Mouse (Mus musculus): ENCODE data around the gene Fam13a. TPM values are rescaled to one million over a fixed set of nuclear protein-coding genes. Genes with fewer than 3 reads are reported as not detected.
A peak's percentile ranks its signal among the peaks of the same experiment; 100 is the strongest.

The Fam13a gene
- polyA plus RNA-seq, 1 experiment from 2014 or later: 9.0 TPM

DNA sequence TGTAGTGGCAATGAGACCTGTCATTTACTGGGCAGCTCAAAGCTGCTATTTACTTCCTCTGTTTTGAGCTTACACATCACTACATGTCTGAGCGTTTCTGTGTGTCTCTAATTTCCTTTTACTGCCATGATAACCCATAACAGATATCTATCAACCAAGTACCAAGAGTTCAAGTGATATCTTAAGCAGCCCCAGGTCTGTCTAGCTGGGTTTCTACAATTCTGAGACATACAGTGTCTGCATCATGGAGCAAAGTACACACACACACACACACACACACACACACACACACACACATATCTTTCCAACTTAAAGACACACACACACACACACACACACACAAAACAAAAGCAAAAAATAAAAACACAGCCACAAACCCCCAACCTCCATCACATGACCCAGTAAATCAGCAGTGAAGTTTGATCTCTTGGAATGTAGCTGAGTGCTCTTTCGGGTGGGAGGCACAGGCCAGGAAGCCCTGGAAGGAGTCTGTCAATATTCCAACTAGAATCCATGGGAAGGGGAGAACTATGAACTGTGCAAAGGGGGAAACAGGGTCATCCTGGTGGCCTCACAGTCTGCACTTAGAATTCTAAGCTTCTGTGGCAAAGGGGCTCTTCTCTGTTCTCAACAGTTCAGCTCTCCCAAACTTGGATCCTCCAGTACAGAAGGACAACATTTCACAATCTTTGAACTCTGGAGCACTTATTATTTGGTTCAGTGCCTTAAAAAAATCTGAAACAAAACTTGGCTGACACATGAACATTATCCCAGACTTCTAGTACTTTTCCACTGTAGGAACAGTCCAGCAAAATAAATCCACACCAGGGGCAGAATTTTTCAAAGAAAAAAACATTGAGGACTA is 73.0 kb downstream of the Fam13a start:
- H3K4me1 ChIP-seq: no peaks in the 10 kb centered on the region
- no peaks in the 10 kb centered on the region for H3K27me3 ChIP-seq
- H3K36me3 ChIP-seq: peaks cover 11% of the 10 kb centered on the region; the same call in 1 of the 2 replicates
- H3K27ac ChIP-seq (replicated peaks): no peak overlapping the region
- H3K4me2 ChIP-seq (replicated peaks): no peak overlapping the region
- 86% methylated on average over 2 of the region's 2 CpGs for WGBS
- no peak overlapping the region for H3K4me3 ChIP-seq
- no peak for ATAC-seq (replicated peaks)
- H3K9ac ChIP-seq (replicated peaks): no peak overlapping the region
- H3K9me3 ChIP-seq: no peaks in the 10 kb centered on the region

DNA sequence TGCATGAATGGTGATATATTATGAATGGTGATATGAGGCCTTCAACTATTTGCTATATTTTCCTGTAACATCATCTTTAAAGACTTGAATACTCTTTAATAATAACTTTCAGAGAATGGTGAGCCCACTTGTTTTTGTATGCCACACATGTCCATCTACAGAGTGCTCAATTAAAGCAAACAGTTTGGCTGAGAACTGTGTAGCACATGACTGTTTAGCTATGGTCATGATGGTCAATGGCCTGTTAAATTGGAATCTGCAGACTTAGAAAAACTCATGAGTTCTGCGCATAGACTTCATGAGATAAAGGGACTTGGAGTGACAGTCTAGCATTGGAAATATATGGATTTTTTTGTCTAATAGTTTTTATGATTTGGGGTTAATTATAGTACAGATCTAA is 73.9 kb downstream of the Fam13a start:
- Histone ChIP-seq H3K4me1 (no peaks in the 10 kb centered on the region), H3K27ac (replicated peaks) (no peak overlapping the region), H3K9ac (replicated peaks) (no peak overlapping the region), H3K4me3 (no peak overlapping the region), H3K9me3 (no peaks in the 10 kb centered on the region), H3K27me3 (no peaks in the 10 kb centered on the region), H3K4me2 (replicated peaks) (no peak overlapping the region), H3K36me3 (peaks cover 11% of the 10 kb centered on the region; the same call in 1 of the 2 replicates)
- ATAC-seq (replicated peaks): no peak
- WGBS: 94% methylated on average over 1 of the region's 1 CpGs

GRCm38 (mm10) chr6:58946840-58947239 is 77.5 kb downstream of the Fam13a start:
- Histone ChIP-seq H3K27me3 (no peaks in the 10 kb centered on the region), H3K36me3 (no peaks in the 10 kb centered on the region), H3K9ac (replicated peaks) (no peak overlapping the region), H3K4me1 (no peaks in the 10 kb centered on the region), H3K27ac (replicated peaks) (no peak overlapping the region), H3K4me3 (no peak overlapping the region), H3K4me2 (replicated peaks) (no peak overlapping the region), H3K9me3 (no peaks in the 10 kb centered on the region)
- no peak for ATAC-seq (replicated peaks)
- 72% methylated on average over 4 of the region's 4 CpGs for WGBS

DNA sequence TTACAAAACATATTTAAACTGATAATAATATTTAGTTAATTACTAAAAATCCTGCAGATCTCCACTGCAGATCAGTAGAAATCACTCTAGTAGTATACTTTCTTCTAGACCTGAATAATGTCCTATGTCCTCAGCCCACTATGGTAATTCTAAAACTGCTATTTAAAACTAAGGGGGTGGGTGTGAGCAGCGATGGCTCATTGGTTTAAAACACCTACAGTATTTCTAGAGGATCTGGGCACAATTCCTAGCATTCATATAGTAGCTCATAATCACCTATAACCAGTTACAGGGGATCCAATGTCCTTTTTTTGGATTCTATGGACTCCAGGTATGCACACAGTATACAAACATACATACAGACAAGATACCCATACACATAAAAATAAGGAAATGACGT is 78.1 kb downstream of the Fam13a start:
- no peaks in the 10 kb centered on the region for H3K9me3 ChIP-seq
- no peak overlapping the region for H3K4me2 ChIP-seq (replicated peaks)
- H3K36me3 ChIP-seq: no peaks in the 10 kb centered on the region
- H3K4me1 ChIP-seq: no peaks in the 10 kb centered on the region
- 68% methylated on average over 2 of the region's 2 CpGs for WGBS
- no peak overlapping the region for H3K9ac ChIP-seq (replicated peaks)
- H3K4me3 ChIP-seq: no peak overlapping the region
- ATAC-seq (replicated peaks): no peak
- no peak overlapping the region for H3K27ac ChIP-seq (replicated peaks)
- H3K27me3 ChIP-seq: no peaks in the 10 kb centered on the region

DNA sequence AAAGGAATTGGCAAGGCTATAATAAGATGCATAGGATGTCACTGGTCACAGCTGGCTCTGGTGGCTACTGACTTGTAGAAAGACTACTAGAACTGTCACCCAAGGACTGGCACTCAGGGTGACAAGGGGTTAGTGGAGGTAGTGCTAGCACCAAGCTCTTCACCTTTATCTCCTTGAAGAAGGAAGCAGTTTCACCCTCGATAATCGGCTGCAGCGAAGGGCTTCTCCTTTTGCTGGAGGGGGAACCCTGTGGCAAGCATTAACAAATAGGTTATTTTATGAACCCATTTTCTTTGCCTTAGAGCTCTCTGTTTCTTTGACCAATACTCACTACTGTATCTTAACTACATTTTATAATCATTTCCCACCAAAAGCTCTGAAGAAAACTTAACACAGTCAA is 80.4 kb downstream of the Fam13a start:
- no peak for ATAC-seq (replicated peaks)
- WGBS: 99% methylated on average over 3 of the region's 3 CpGs
- H3K9ac ChIP-seq (replicated peaks): no peak overlapping the region

GRCm38 (mm10) chr6:58942276-58942675 is 82.1 kb downstream of the Fam13a start:
- no peak overlapping the region for H3K27ac ChIP-seq (replicated peaks)
- no peak overlapping the region for H3K9ac ChIP-seq (replicated peaks)
- no peak overlapping the region for H3K4me2 ChIP-seq (replicated peaks)
- no peak for ATAC-seq (replicated peaks)
- no peak overlapping the region for H3K4me3 ChIP-seq
- no peaks in the 10 kb centered on the region for H3K27me3 ChIP-seq
- no peaks in the 10 kb centered on the region for H3K9me3 ChIP-seq
- H3K4me1 ChIP-seq: no peaks in the 10 kb centered on the region
- WGBS: 72% methylated on average over 2 of the region's 2 CpGs
- no peaks in the 10 kb centered on the region for H3K36me3 ChIP-seq

More for the DNA sequence above, 80.4 kb downstream of the Fam13a start:
- H3K27ac ChIP-seq (replicated peaks): no peak overlapping the region
- H3K27me3 ChIP-seq: no peaks in the 10 kb centered on the region
- no peak overlapping the region for H3K4me2 ChIP-seq (replicated peaks)
- no peaks in the 10 kb centered on the region for H3K9me3 ChIP-seq
- H3K36me3 ChIP-seq: no peaks in the 10 kb centered on the region
- H3K4me1 ChIP-seq: no peaks in the 10 kb centered on the region
- no peak overlapping the region for H3K4me3 ChIP-seq

- Histone ChIP-seq H3K9me3 (no peaks in the 10 kb centered on the region), H3K27me3 (no peaks in the 10 kb centered on the region), H3K4me1 (peaks cover 16% of the 10 kb centered on the region), H3K27ac (replicated peaks) (no peak overlapping the region), H3K9ac (replicated peaks) (no peak overlapping the region), H3K4me3 (no peak overlapping the region), H3K4me2 (replicated peaks) (no peak overlapping the region), H3K36me3 (no peaks in the 10 kb centered on the region)
- ATAC-seq (replicated peaks): no peak
Observed at GRCm38 (mm10) chr6:58937726-58938125, 86.6 kb downstream of the Fam13a start.

DNA sequence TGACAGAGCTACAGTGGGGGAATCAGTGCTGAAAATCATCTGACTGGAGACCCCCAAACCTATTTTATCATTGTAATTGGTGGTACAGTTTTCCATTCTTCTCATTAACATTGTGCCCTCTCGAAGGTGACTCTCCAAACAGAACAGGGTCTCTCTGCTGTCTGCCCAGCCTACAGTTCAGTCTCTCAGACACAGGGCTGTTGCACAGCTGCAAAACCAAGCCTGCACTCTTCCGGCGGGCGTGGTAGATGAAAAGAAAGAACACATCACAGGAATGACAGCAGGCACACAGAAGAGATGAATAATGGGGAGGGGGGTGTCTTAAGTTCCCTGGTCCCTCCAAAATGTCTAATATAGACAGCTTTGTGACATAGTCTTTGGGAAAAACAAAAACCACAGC is 90.2 kb downstream of the Fam13a start:
- 20% methylated on average over 4 of the region's 4 CpGs for WGBS
- H3K27me3 ChIP-seq: no peaks in the 10 kb centered on the region

DNA sequence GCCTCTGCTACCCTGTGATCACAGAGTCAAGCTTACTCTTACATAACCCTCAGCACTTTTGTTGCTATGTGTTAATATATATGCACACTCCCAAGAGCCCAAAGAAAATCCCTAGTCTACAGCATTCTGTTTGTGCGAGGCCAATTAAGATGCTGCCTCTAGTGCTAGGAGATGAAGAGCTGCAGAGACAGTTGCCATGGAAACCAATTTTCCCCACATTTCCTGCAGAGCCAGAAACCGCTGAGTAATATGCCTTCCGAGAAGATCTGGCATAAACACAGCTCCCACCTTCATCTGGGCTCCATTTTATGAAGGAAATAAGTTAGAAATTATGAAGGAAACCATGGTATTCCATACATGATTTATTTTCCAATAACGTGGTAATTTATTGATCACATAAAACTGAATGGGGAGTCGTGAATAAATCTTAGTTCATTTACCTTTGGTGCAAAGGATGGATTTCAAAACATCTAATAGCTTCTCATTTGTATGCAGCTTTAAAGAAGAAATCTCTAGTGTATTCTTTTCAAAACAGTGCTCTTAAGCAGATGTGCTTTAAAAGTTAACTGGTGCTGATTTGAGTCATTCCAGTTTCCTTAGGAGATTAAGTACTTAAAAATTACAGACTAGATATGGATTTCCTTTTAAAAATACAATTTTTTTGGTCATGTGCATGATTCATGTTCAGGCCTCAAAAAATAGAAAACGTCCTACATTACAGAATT is 91.0 kb downstream of the Fam13a start:
- H3K9ac ChIP-seq (replicated peaks): no peak overlapping the region
- H3K4me1 ChIP-seq: peaks cover 38% of the 10 kb centered on the region
- peak overlapping the region; percentile 29 for H3K4me2 ChIP-seq (replicated peaks)
- WGBS: 21% methylated on average over 6 of the region's 6 CpGs
- no peak overlapping the region for H3K4me3 ChIP-seq
- H3K9me3 ChIP-seq: no peaks in the 10 kb centered on the region
- H3K36me3 ChIP-seq: no peaks in the 10 kb centered on the region
- peak overlapping the region; percentile 81 for H3K27ac ChIP-seq (replicated peaks)
- H3K27me3 ChIP-seq: no peaks in the 10 kb centered on the region
- peak; percentile 94 for ATAC-seq (replicated peaks)

More for the DNA sequence above, 90.2 kb downstream of the Fam13a start:
- ATAC-seq (replicated peaks): 0 out of 2 replicates have a peak, but pooled peaks have one; percentile 21
- peak overlapping the region; percentile 75 for H3K27ac ChIP-seq (replicated peaks)
- no peaks in the 10 kb centered on the region for H3K9me3 ChIP-seq
- peaks cover 38% of the 10 kb centered on the region for H3K4me1 ChIP-seq
- no peak overlapping the region for H3K4me3 ChIP-seq
- no peak overlapping the region for H3K9ac ChIP-seq (replicated peaks)
- no peaks in the 10 kb centered on the region for H3K36me3 ChIP-seq
- H3K4me2 ChIP-seq (replicated peaks): no peak overlapping the region

DNA sequence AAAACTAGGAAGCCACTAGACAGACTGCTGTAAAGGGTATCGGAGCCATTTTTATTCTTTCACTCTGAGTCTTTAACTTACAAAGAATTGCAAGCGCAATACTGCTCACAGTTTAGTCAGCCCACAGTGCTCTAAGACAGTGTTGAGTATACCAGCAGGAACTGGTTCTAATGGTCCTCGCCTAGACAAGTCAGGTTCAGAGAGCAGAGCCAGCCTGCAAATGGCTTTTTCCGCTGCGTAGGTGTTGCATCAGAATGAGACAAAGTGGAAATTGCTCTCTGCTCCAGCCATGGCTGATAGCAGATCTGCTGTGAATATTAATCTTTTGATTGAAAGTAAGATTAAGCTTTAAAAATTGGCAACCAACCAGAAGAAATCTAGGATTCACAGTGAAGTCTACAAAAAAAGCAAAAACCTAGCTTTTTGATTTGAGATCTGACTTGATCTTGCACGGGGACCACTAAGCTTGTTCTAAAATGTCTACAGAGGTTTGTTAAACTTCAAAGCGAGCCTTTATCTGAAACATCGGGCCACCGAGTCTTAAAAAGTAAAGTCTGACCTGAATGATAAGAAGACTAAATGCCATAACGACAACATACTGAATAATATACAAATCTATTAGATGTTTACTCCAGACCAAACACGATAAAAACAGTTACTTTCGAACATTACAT is 91.7 kb downstream of the Fam13a start:
- WGBS: 38% methylated on average over 12 of the region's 12 CpGs
- peak overlapping the region; percentile 29 for H3K4me2 ChIP-seq (replicated peaks)

DNA sequence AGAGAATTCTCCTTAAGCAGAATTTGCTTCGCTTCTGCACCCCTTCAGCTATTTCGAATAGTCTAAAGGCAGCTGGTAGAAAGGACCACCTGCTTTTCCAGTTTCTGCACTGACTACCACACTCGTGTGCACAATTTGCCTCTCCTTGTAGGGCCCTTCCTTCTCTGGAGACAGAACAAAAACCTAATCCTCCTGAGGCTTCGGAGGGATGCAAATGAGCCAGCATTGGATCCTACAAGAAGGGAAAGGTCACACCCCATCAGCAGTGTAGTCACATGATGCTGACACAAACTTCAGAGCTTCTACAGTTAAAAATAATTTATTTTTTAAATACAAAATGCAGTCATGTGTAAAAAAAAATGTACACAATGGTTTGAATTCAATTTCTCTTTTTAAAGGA is 93.2 kb downstream of the Fam13a start:
- no peak overlapping the region for H3K9ac ChIP-seq (replicated peaks)
- ATAC-seq (replicated peaks): no peak
- no peaks in the 10 kb centered on the region for H3K9me3 ChIP-seq
- H3K27ac ChIP-seq (replicated peaks): 0 out of 2 replicates have a peak overlapping the region, but pooled peaks have one; percentile 63
- H3K4me2 ChIP-seq (replicated peaks): no peak overlapping the region
- H3K27me3 ChIP-seq: no peaks in the 10 kb centered on the region
- H3K4me3 ChIP-seq: no peak overlapping the region
- H3K36me3 ChIP-seq: no peaks in the 10 kb centered on the region
- 45% methylated on average over 4 of the region's 4 CpGs for WGBS
- H3K4me1 ChIP-seq: peaks cover 42% of the 10 kb centered on the region

More for the DNA sequence above, 91.7 kb downstream of the Fam13a start:
- Histone ChIP-seq H3K36me3 (no peaks in the 10 kb centered on the region), H3K27ac (replicated peaks) (peak overlapping the region; percentile 81), H3K9me3 (no peaks in the 10 kb centered on the region), H3K27me3 (no peaks in the 10 kb centered on the region), H3K4me1 (peaks cover 38% of the 10 kb centered on the region), H3K4me3 (no peak overlapping the region), H3K9ac (replicated peaks) (no peak overlapping the region)
- peak; percentile 55 for ATAC-seq (replicated peaks)

DNA sequence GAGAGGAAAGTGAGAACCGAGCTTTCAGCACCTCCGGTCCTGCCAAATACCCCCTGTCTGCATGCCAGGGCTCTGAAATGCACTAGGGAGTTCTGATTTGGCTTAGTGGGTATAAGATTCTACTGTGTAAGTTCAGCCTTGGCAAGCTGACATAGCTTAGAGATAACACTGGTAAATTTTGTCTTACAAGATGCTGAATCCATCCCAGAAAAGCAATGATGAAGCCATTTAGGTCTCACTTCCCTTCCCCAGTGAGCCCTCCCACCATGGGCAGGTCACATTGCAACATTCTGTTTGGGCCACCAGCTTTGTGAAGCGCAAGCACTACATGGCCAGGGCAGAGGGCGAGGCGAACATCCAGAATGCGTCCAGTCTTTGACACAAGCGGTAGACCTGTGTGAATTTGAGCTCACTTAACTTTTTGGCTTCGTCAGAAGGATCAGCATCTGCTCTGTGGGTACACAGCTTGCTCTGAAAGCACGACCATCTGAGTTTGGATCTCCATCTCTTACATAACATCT is 94.4 kb downstream of the Fam13a start:
- peak; percentile 62; the same call in 1 of the 2 replicates for ATAC-seq (replicated peaks)
- Histone ChIP-seq H3K4me3 (no peak overlapping the region), H3K9me3 (no peaks in the 10 kb centered on the region), H3K27me3 (no peaks in the 10 kb centered on the region), H3K36me3 (no peaks in the 10 kb centered on the region), H3K27ac (replicated peaks) (peak overlapping the region; percentile 63), H3K4me2 (replicated peaks) (no peak overlapping the region), H3K4me1 (peaks cover 42% of the 10 kb centered on the region), H3K9ac (replicated peaks) (no peak overlapping the region)
- 74% methylated on average over 9 of the region's 9 CpGs for WGBS
